Mouse (Mus musculus): Measurements from ENCODE around the gene Ddx24. TPM values are rescaled to one million over a fixed set of nuclear protein-coding genes. Genes with fewer than 3 reads are reported as not detected.
A peak's percentile ranks its signal among the peaks of the same experiment; 100 is the strongest.
"Not testable (repeated sequence)": the region's sequence is repeated elsewhere in the genome, so short reads cannot be mapped to it uniquely, and the experiment has no call there.

Gene Ddx24
- total RNA-seq (2021): 100 to 1,000 TPM; 127 to 134 TPM
- long read RNA-seq, experiment 1, transcript Ddx24-201 (9 exons, 2,850 nt): major isoform, 166 of 187 reads
- long read RNA-seq, experiment 1, partial matches to known transcripts: 7 of 187 reads
- long read RNA-seq, experiment 1, other reads (novel, unspliced or antisense): 14 of 187 reads
- long read RNA-seq, experiment 2, full-length matches to known transcripts: 168 of 213 reads
- long read RNA-seq, experiment 2, partial matches to known transcripts: 32 of 213 reads
- long read RNA-seq, experiment 2, other reads (novel, unspliced or antisense): 13 of 213 reads

GRCm38 (mm10) chr12:103425729-103426470 lies at the start of gene Ddx24:
Gene Ddx24 (minus strand): TSS chr12:103425830.
- peak; percentile 89 to 92 for DNase-seq (ENCODE audit: low spot score in 2 of 2)

DNA sequence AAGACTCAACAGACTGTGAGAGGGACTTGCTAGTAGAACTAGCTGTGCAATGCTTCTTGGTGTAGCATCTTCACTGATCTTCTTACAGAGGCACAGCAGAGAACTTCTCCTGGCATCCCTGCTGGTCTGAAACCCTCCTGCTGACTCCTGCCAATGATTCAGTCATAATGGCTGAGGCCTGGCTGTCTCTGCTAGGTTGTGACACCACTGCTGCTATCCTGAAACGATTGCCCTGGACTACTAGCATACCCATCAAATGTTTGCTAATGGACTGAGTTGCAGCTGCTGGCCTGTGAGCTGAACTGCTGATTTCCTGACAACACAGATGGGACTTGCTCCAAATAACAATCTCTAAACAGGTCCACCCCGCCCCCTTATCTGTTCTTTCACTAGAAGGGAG lies 48.9 kb upstream of the Ddx24 start:
- DNase-seq (ENCODE audit: low spot score in 2 of 2): no peak

DNA sequence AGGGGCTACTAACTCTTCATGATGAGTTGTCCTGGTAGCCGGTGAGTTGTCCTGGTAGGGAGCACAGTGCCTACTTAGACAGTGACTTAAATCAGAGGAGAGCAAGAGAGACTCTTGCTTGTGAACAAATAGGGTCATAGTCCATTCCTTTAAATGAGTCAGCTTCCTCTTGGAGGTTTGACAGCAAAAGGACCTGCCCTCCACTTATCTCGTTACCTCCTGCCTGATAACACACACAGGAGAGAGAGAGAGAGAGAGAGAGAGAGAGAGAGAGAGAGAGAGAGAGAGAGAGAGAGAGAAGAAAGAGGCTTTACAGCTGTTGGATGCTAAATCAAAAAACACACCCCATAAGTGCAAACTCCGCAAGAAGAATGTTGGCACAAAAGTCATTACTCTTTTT lies 31.5 kb upstream of the Ddx24 start, which contains the start of gene Ifi27l2b:
Gene Ifi27l2b, minus strand, starts transcription at position 84 of the 400 bp plus-strand sequence.
- DNase-seq (ENCODE audit: low spot score in 2 of 2): no peak

GRCm38 (mm10) chr12:103456727-103457126 lies 31.1 kb upstream of the Ddx24 start:
- DNase-seq (ENCODE audit: low spot score in 2 of 2): not testable (repeated sequence)

DNA sequence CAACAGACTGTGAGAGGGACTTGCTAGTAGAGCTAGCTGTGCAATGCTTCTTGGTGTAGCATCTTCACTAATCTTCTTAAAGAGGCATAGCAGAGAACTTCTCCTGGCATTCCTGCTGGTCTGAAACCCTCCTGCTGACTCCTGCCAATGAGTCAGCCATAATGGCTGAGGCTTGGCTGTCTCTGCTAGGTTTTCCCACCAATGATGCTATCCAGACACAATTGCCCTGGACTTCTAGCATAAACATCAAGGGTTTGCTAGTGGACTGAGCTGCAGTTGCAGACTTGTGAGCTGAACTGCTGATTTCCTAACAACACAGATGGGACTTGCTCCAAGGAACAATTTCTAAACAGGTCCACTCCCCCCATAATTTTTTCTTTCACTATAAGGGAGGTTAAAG lies 27.7 kb upstream of the Ddx24 start:
- DNase-seq (ENCODE audit: low spot score in 2 of 2): no peak

DNA sequence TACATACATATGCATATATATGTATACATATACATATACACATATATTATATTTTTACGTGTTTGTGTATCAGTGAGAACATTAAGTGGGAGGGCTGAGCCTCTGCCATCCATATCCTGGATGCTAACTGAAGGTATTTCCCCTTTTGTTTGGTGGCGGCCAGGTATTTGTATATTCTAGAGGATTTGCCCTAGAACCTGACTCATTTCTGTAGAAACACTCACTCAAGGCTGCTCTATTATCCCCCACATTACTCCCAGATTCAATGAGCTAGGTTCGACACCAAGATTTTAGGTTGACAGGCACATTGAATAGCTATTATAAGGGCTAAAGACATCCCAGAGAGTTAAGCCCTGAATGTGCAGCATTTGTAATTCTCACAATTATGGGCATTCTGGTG lies 19.4 kb upstream of the Ddx24 start:
- no peak for DNase-seq (ENCODE audit: low spot score in 2 of 2)

DNA sequence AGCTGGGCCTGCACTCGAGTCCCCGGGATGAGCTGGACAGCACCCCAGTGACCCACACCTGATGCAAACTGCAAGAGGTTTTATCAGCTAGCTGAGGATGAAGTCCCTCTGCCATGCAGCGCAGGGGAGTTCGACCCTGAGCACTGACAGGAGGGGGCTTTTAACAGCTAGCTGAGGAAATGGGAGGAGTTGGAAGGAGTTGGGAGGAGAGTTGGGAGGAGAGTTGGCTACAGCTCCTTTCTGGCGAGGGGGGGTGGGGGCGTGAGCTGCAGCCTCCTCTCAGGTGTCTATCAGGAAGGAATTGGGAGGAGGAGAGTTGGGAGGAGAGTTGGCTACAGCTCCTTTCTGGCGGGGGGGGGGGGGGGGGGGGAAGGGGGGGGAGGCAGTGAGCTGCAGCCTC lies 18.6 kb upstream of the Ddx24 start:
- DNase-seq (ENCODE audit: low spot score in 2 of 2): peak in 1 of 2 experiments; percentile 1

- peak in 1 of 2 experiments; percentile 1 for DNase-seq (ENCODE audit: low spot score in 2 of 2)
These were observed 17.9 kb upstream of the Ddx24 start, which contains the start of gene Ifi27l2a for GRCm38 (mm10) chr12:103443524-103443923. Gene Ifi27l2a (minus strand): TSS chr12:103443680.

GRCm38 (mm10) chr12:103437601-103438000 lies 12.0 kb upstream of the Ddx24 start:
- peak in 1 of 2 experiments; percentile 1 for DNase-seq (ENCODE audit: low spot score in 2 of 2)

- no peak for DNase-seq (ENCODE audit: low spot score in 2 of 2)
These were observed 9.2 kb upstream of the Ddx24 start for GRCm38 (mm10) chr12:103434861-103435260.

- peak; percentile 66 to 69 for DNase-seq (ENCODE audit: low spot score in 2 of 2)
These were observed 8.5 kb upstream of the Ddx24 start, which contains the start of gene Ifi27 for GRCm38 (mm10) chr12:103433986-103434731. Gene Ifi27 (plus strand): TSS chr12:103434211.

DNA sequence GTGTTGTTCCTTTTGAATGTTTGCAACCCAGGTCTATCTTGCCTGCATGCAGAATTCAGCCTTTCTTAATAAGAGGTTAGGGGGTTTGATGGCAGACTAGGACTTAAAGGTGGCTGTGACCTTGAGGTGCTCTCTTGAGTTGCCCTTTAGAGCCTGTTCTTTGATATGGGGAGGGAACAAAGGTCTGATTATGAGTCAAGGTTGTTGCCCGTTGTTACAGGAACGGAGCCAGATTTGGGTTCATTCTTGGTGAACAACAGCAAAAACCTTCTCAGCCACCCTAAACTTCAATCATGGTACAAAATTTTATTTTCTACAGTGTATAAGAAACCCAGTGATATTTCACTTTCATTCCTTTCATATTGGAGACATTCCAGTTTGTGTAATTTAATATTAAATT lies 7.8 kb upstream of the Ddx24 start:
- peak in 1 of 2 experiments; percentile 24 for DNase-seq (ENCODE audit: low spot score in 2 of 2)

DNA sequence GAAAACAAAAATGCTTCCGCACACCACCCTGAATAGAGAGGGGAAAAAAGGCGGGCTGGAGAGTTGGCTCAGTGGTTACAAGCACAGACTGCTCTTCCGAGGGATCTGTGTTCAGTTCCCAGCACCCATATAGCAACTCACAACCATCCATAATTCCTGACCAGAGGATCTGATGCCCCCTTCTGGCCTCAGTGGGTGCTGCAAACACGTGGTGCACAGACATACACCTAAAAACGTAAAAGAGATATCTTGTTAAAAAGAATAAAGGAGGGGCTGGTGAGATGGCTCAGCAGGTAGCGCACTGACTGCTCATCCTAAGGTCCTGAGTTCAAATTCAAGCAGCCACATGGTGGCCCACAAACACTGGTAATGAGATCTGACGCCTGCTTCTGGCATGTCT lies 1.1 kb upstream of the Ddx24 start:
- DNase-seq (ENCODE audit: low spot score in 2 of 2): no peak

DNA sequence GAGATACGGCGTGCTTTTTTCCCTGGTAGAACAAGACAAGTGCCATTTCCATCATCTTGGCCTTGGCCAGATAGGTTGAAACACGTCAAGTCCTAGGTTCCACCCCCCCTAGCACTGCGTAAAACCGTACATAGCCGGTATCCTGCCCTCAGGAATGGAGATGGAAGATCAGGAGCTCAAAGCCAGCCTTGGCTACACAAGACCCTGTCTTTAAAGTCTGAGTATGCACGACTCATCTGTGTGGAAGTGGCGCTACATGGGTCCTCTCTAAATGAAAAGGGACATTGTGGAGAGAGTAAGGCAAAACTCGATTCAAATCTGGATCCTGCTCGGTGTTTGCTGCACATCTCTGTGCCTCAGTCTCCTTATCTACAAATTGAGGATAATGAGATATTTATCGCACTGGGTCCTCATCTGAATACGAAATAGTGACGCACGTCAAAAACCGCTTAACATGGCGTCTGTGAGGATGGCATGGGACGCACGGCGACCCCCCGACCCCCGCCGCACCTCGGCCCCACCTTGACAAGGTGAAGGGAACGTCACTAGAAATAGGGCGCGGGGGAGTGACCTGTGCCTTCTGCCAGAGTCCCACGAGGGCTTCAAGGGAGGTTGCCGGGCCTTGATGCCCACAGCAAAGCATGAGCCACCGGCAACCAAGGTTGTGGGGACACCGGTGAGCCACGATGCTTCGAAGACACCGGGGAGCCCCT lies 458 bp downstream of the Ddx24 start:
- no peak for DNase-seq (ENCODE audit: low spot score in 2 of 2)

DNA sequence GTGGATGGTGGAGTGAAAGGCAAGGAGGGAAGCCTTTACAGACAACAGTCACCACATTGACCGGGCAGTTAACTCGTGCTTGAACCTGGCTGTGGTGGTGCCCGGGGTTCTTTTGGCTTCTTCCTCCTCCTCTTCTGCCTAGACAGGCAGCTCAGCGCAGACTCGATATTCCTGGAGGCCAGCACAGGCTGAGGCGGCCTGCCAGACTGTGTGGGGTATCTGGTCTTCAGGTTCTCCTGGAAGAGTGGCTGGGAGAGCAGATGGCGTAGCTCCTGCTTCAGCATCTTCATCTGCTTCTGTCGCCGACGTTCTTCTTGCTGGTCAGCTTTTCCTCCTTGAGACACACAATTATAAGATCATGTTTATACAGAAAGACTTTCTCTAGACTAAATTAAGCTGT lies 17.5 kb downstream of the Ddx24 start:
- no peak for DNase-seq (ENCODE audit: low spot score in 2 of 2)

DNA sequence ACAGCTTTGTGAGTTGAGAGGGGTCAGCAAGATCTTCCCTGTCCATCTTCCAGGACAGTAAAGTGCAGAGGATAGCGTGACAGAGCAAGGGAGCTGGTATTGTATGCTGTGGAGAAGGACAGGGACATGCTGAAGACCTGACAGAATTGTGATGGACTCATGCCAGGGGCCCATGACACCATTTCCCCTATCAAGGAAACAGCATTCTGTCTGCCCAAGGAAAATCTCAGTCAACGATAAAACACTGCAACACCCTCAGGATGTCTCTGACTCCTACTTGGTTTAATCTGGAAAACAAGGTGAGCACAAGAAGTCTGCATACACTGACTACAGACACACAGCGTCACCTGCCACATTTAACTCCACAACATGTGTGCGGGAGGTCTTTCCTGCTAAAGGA lies 17.9 kb downstream of the Ddx24 start, which contains the start of gene 9330161L09Rik:
Gene 9330161L09Rik, minus strand, starts transcription at position 101 of the 400 bp plus-strand sequence.
- DNase-seq (ENCODE audit: low spot score in 2 of 2): no peak

- DNase-seq (ENCODE audit: low spot score in 2 of 2): no peak
These were observed 21.5 kb downstream of the Ddx24 start for GRCm38 (mm10) chr12:103404131-103404530.

- no peak for DNase-seq (ENCODE audit: low spot score in 2 of 2)
These were observed 28.9 kb downstream of the Ddx24 start for GRCm38 (mm10) chr12:103396751-103397150.

- no peak for DNase-seq (ENCODE audit: low spot score in 2 of 2)
These were observed 29.9 kb downstream of the Ddx24 start for GRCm38 (mm10) chr12:103395486-103396275.

DNA sequence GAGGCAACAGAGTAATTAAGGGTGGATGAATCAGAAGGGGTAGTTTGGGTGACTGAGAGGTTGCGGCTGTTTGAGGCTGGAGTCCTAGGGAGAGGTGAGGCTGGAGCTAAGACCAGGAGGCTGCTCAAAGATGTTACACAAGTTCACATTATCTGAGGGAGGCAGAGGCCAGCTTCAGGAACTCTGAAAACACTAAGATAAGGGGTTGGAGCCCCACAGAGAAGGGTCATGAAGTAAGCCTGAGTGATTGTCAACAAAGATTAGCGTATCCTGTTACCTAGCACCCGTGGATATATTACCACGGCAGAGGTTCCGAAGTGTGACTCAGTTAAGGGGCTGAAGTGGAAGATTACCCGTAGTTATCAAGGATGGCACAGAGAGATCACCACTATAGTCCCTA lies 32.1 kb downstream of the Ddx24 start:
- no peak for DNase-seq (ENCODE audit: low spot score in 2 of 2)

Data from adrenal gland, adult 18-20 months (tissue).